In the genomic region with DNA sequence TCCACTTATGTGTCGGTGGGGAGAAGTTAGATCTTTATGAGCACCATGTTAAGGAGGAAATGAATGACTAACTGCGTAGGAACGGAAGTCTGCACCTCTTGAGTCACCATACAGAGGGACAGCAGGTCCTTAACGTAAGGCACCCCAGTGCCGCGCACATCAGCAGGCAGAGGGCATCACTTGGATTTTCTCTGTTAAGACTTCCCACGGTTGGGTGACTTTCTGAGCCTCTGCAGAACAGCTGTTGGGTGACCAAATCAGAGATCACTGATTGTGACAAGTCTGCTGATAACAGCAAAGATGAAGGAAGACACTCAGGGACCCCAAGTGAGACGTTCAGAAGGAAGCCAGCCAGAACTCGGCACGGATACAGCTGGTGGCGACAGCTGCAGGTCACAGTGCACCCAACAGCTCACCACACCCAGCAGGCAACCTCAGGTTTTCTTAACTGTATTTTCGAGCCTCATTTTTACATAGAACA, we compare ENCODE assay signal across 14 mouse cellular contexts. TPM values are rescaled to one million over a fixed set of nuclear protein-coding genes. Genes with fewer than 3 reads are reported as not detected.
A peak's percentile ranks its signal among the peaks of the same experiment; 100 is the strongest.
DNase-seq lines count a peak whose midpoint lies in the region; ATAC-seq lines count a peak whose summit lies in the region.
"Had no signal": no experiment of that assay in that cellular context is flagged by ENCODE, and none has a peak within 500 bp of the region (broad histone marks: within the 10 kb centered on the region; RNA-seq: fewer than 3 reads in every experiment).

No protein-coding gene starts in this region.

- H3K9ac ChIP-seq in forebrain, embryonic 14.5 days (ENCODE audit: low read length): no peak overlapping the region
- H3K9ac ChIP-seq: heart, embryonic 12.5 days; hindbrain, embryonic 13.5 days; limb, embryonic 13.5 days; stomach, embryonic 15.5 days had no signal

- DNase-seq in A20 (ENCODE audit: low read depth, low spot score): peak; percentile 82
- peak; percentile 79 for DNase-seq in CD4-positive, CD25-positive, alpha-beta regulatory T cell, adult 2 months (ENCODE audit: low read depth, low spot score)
- peak; percentile 59 to 69 for DNase-seq in natural killer cell, adult 2 months (ENCODE audit: low spot score in 2 of 2)
- no peak for DNase-seq in forebrain, embryonic 14.5 days (ENCODE audit: low spot score)
- DNase-seq in cerebellum, adult 8-10 months: no peak
- no peak for DNase-seq in kidney, postnatal 4 days
- no peak for DNase-seq in heart, adult 18-20 months
- DNase-seq: kidney, adult 9 months; lung, postnatal 14 days had no signal

- no peaks in the 10 kb centered on the region for H3K9me3 ChIP-seq in forebrain, embryonic 14.5 days (replicated peaks; ENCODE audit: control insufficient read depth, low read length)
- H3K9me3 ChIP-seq: heart, embryonic 12.5 days; hindbrain, embryonic 13.5 days; limb, embryonic 13.5 days; stomach, embryonic 15.5 days had no signal

- peaks cover 16% of the 10 kb centered on the region for H3K36me3 ChIP-seq in forebrain, embryonic 14.5 days (ENCODE audit: control insufficient read depth, insufficient read depth, low read length)

- H3K27ac ChIP-seq in forebrain, embryonic 14.5 days (ENCODE audit: low read depth, low read length): no peak overlapping the region
- H3K27ac ChIP-seq: hindbrain, embryonic 13.5 days; limb, embryonic 13.5 days; stomach, embryonic 15.5 days had no signal

- 88% methylated on average over 12 of the region's 12 CpGs for WGBS in forebrain, embryonic 14.5 days

- no peaks in the 10 kb centered on the region for H3K27me3 ChIP-seq in forebrain, embryonic 14.5 days (replicated peaks; ENCODE audit: control insufficient read depth, insufficient read depth, low read length)
- H3K27me3 ChIP-seq: heart, embryonic 12.5 days; hindbrain, embryonic 13.5 days; limb, embryonic 13.5 days; stomach, embryonic 15.5 days had no signal

- no peak overlapping the region for H3K4me3 ChIP-seq in forebrain, embryonic 14.5 days (ENCODE audit: low read depth, low read length)
- H3K4me3 ChIP-seq: heart, embryonic 12.5 days; hindbrain, embryonic 13.5 days; limb, embryonic 13.5 days; stomach, embryonic 15.5 days had no signal

- ATAC-seq in hematopoietic stem cell, adult 5-6 weeks (replicated peaks in 1 of 2; ENCODE audit: insufficient read depth in 1 of 2, low FRiP score in 2 of 2, low TSS enrichment in 1 of 2, low read depth in 1 of 2, poor library complexity in 2 of 2, severe bottlenecking in 2 of 2): peak; percentile 81 to 84
- no peak for ATAC-seq in forebrain, embryonic 14.5 days

- H3K4me2 ChIP-seq in forebrain, embryonic 14.5 days (ENCODE audit: low read length): no peak overlapping the region
- H3K4me2 ChIP-seq: heart, embryonic 12.5 days; hindbrain, embryonic 13.5 days; limb, embryonic 13.5 days; stomach, embryonic 15.5 days had no signal

- H3K4me1 ChIP-seq in forebrain, embryonic 14.5 days (ENCODE audit: control insufficient read depth, insufficient read depth, low read length): no peaks in the 10 kb centered on the region
- H3K4me1 ChIP-seq: hindbrain, embryonic 13.5 days; limb, embryonic 13.5 days; stomach, embryonic 15.5 days had no signal

RNA-seq across cellular contexts. Expression of a gene that starts 24.6 kb away (rescaled TPM):
- total RNA-seq in hematopoietic stem cell, adult 5-6 weeks (2017): 21.0 and 26.4 TPM in 2 replicates
- 74.4 and 74.9 TPM in 2 replicates for polyA plus RNA-seq in forebrain, embryonic 14.5 days (2014; fragmentation: Nextera tagmentation; extraction: Ambion mirVana)
- 10 to 100 TPM; 43.9 to 44.2 TPM for total RNA-seq in heart, adult 18-20 months (2021)

RNA-seq across cellular contexts. Expression of a gene that starts 26.4 kb away (rescaled TPM):
- total RNA-seq in hematopoietic stem cell, adult 5-6 weeks (2017): 1,380 and 1,792 TPM in 2 replicates
- polyA plus RNA-seq in forebrain, embryonic 14.5 days (2014; fragmentation: Nextera tagmentation; extraction: Ambion mirVana): 7.5 and 10.3 TPM in 2 replicates
- 10 to 100 TPM; 36.6 to 42.0 TPM for total RNA-seq in heart, adult 18-20 months (2021)

RNA-seq across cellular contexts. Expression of a gene that starts 48.4 kb away (rescaled TPM):
- total RNA-seq in hematopoietic stem cell, adult 5-6 weeks (2017): 168 and 198 TPM in 2 replicates
- 20.6 and 22.5 TPM in 2 replicates for polyA plus RNA-seq in forebrain, embryonic 14.5 days (2014; fragmentation: Nextera tagmentation; extraction: Ambion mirVana)
- total RNA-seq in heart, adult 18-20 months (2021): 10 to 100 TPM; 30.9 to 31.8 TPM

Comparison
In these comparisons a context has a peak if more than half of its experiments do, and no peak if none do; other contexts are left out.
1. DNase-seq: peak in A20 (single experiment), CD4-positive, CD25-positive, alpha-beta regulatory T cell, adult 2 months (single experiment) and natural killer cell, adult 2 months (2 of 2); none in forebrain, embryonic 14.5 days (single experiment), cerebellum, adult 8-10 months (single experiment), kidney, postnatal 4 days (0 of 2) and heart, adult 18-20 months (0 of 2).
2. RNA of a gene that starts 26.4 kb away (total RNA-seq): 1,380 to 1,792 TPM in hematopoietic stem cell, adult 5-6 weeks; 36.6 to 42.0 TPM in heart, adult 18-20 months; every median in the first group is over 10 times any median in the second.